Mouse (Mus musculus) lung, postnatal 0 days (tissue): ENCODE measurements around the gene Pdxp.

Experiments used
- CTCF ChIP-seq: IDR thresholded peaks from 2 replicates; pipeline ENCODE4 v1.5.1; 2016; ENCODE audit warnings: antibody characterized with exemption, mild to moderate bottlenecking
- EP300 ChIP-seq: IDR thresholded peaks from 2 replicates; pipeline ENCODE4 v1.6.1; 2016; ENCODE audit warnings: antibody characterized with exemption, mild to moderate bottlenecking, control low read depth

DNA sequence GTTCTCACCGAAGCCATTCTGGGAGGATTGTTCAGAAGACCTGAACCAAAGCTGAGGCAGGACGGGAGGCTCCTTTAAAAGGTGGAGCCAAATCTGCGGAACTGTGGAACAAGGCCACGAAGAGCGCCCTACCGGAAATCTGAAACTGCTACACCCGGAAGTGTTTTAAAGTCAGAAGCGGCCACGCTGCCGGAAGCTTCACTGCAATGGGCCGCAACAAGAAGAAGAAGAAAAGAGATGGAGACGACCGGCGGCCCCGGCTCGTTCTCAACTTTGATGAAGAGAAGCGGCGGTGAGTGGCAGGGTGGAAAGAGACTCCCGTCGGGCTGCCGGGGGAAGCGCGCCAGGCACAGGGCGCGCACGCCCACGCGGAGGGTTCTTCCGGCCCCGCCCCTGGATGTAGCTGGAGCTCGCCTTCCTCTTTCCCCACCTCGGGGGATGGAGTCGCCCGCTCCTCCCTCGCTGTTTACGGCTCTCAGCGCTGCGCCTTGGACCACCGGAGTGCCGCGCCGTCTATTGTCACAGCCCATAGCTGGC is 21.1 kb downstream of the Pdxp start, which contains the start of gene Nol12:
- TF ChIP-seq CTCF (peak; percentile 28), EP300 (peak; percentile 64)
